Mouse (Mus musculus): ENCODE measurements at regions not wholly inside any gene's neighbourhood (a gene's known extent, or its start where the extent isn't known, plus 50 kb on each side); places are given as distances from the start of the nearest gene placed in this dataset.

DNA sequence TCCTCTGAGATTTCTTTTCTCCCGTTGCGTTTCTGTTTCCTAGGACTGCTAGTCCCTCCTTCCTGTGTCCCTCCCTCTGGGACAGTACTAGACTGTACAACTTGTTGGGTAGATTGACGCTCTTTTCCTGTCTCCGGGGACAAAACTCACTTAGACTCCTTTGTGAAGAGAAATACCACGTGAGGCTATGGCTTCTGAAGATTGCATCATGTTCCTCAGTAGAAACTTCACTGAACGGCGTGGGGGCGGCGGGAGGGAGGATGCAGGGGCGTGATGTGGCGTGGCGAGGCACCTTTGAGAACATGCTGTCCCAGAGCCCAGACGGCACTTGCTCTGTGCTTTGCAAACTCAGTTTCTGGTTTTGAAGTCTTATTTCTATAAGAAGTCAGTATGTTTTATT lies 78.5 kb downstream of the Spata18 start:
- DNase-seq, result peak in 1 of 2 experiments; percentile 5

DNA sequence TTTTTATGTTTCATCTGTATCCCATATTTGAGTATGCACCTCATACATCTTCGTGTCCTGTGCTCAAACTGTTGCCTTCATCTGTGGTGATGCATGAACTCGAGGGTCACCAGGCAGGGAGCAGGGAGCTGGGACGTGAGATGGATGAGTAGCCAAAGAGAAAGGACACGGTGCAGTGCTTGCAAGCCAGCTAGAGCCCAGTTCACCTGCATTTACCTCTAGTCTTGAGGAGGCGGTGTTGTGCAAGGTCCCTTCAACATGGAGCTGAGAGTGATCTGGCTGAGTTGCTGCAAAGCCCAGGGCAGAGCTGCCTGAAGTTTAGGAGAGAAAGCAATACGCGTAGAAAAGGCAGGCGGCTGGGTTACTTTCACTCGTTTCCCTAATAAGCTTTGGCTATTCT lies 80.2 kb downstream of the Spata18 start:
- DNase-seq, result no peak

GRCm38 (mm10) chr5:73731991-73732565 lies 80.9 kb downstream of the Spata18 start:
- peak in 1 of 2 experiments; percentile 6 for DNase-seq

DNA sequence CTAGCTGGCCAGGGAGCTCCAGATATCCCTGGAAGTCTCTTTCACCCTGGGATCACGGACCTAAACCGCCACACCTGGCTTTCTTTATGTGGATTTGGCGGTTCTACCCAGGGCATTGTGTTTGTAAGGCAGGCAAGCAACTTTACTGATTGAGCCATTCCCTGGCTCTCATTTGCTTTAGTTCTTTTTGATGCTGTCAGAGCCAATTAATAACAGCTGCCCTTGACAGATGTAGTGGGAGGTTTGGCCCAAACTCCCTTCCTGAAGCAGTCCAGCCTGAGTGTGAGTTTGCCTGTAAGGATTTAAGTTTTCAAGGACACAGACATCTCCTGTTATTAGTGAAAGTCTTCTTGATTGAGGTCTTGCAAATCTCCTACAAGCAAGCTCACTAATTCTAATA lies 89.6 kb downstream of the Spata18 start:
- DNase-seq, result no peak

DNA sequence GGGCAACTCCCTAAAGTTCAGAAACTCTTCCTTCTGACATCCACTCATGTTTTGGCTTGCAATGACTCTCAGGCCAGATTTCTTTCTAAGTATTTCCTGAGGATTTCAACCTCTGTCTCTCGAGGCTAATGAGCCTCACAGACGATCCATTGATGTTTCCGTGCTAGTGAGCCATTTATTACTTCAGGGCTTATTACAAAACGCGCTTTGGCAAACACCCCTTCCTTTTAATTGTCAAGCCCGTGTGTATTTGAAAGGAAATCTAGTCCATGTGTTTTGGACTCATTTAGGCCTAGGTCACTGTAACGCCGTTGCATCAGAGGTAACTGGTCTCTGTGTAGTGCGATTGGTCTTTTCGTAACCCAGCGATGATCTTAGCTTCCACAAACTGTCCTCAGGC lies 90.3 kb downstream of the Spata18 start:
- no peak for DNase-seq

- DNase-seq, result no peak
These were observed 92.8 kb downstream of the Spata18 start for GRCm38 (mm10) chr5:73743953-73744352.

DNA sequence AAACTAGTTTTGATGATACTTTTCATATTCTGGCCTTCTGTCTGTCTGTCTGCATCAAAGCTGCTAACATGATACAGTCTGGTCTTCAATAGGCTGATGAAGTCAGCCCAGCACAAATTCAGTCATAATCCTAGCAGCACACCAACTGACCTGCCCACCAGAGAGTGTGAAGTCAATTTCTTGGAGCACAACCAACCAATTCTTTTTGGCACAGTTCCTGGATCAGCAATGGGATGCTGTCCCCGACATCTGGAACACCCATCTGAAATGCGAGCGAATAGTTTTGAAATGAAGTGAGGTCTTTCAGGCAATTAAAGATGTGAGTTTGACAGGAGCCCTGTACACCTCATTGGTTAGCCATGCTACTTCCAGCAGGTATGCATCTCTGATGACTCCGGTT lies 98.6 kb downstream of the Spata18 start:
- DNase-seq, result no peak

GRCm38 (mm10) chr5:73752225-73752644 lies 101.1 kb downstream of the Spata18 start:
- no peak for DNase-seq

GRCm38 (mm10) chr5:73753827-73754226 lies 102.6 kb downstream of the Spata18 start:
- no peak for DNase-seq

DNA sequence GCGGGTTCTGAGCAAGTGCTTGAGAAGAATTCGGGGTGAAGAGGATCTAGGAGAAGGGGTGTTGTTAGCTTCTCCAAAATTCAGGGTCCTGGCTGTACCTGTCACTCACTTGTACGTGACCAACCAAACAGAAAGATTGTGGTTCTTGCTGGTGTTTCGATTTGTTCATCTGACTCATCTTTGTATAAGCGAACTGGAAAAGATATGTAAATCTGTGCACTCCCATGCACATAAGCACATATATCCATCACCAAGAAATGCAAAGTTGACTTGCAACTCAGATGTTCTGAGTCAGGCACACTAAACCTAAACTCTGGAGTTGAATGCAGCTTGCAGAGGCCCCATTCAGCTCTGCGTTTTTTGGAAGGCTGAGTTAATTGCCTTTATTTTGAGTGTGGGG lies 107.4 kb downstream of the Spata18 start:
- no peak for DNase-seq

- DNase-seq, result no peak
These were observed 110.1 kb downstream of the Spata18 start for GRCm38 (mm10) chr5:73761236-73761635.

DNA sequence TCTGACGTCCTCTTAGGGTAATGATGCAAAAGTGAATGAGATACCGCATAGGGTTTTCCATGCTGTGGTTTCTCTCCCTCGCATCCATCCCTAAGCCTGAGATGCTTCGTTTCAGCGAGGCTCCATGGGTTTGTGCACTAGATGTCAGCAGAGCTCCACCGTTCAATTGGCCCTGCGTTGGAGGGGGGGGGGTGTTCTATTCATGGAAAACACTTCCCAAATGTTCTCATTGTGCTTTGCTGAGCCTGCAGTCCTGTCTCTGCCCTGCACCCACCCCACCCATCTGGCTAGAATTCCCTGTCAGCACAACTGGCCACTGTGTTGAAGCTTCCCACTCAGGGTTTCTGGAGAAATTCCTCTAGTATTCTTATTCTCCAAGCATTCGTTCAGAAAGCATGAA lies 110.5 kb downstream of the Spata18 start:
- DNase-seq, result peak; percentile 5 to 48

DNA sequence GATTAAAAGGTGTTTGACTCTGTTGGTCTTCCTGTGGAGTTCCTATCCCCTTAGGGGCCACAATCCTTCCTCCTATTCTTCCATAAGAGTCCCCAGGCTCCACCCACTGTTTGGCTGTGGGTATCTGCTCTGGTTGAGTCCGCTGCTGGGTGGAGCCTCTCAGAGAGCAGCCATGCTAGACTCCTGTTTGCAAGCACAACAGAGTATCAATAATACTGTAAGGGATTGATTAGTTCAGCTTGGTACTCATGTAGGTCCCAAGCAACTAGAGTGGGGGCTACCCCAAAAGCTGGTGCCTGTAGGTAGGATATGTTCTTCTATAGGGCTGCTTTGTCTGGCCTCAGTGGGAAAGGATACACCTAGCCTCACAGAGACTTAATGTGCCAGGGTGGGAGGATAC lies 113.0 kb downstream of the Spata18 start:
- DNase-seq, result no peak

DNA sequence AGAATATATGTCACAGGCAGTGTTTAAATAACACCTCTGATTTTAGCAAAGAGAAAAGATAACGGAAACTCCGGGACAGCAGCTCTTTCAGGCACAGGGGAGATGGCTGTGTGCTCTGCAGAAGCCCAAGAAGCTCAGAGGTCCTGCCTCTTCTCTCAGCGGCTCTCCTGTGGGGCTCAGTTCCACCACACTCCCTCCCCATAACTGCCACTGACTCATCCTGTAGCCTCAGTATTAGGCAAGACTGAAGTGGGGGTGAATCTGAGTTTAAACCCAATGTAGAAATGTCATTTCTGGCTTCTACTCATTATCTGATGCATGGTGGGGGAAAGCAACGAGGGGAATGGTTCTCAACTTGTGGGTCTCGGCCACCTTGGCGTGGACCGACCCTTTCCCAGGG lies 114.3 kb downstream of the Spata18 start:
- DNase-seq, result peak in 1 of 2 experiments; percentile 3

DNA sequence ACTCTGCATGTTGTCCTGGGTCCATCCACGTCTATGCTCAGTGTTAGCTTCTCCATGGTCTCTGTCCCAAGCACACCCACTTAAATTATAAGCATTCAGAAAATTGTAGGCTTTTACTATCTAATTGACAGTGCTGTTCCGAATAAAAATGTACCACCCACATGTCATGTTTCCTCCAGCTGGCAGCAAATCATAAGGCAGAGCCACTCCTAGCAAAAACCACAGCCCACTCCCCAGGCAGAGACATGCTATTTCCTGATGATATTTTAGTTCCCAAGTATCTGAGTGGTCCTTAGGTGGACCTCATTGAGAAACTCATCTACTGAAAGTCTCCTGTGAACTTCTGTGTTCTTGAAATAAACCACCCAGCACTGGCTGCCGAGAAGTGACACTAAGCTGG lies 117.1 kb downstream of the Spata18 start:
- no peak for DNase-seq

GRCm38 (mm10) chr5:73775775-73776548 lies 124.8 kb downstream of the Spata18 start:
- no peak for DNase-seq

- DNase-seq, result peak; percentile 3 to 18
These were observed 126.2 kb downstream of the Spata18 start for GRCm38 (mm10) chr5:73777282-73777921.

DNA sequence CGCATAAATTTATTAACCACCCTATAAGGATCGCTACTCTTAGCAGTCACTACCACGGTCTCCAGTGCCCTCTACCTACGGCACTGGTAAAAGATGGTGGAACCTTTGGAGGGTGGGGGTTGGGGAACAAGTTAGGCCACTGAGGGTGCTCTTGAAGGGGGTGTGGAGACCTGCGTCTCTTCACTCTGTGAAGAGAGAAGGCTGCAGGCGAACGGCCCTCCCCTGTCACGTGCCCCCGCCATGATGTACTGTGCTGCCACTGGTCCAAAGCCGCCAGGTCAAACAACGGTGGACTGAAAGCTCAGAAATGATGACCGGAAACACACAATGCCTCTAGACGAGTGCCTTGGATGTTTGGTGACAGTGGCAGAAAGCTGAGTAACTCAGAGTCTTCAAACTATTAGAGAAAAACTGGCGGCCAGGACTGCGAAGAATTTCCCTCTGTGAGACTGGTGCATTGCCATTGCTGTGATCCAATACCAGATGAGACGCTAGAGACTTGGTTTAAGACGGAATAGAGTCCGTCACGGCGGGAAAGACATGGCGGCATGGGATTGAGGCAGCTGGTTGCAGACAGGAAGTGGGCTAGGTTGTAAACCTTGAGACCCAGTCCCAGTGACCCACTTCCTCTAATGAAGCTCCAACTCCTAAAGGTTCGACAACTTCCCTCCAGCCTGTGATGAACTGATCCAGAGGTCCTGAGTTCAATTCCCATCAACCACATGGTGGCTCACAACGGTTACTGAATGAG lies 130.2 kb downstream of the Spata18 start:
- no peak for DNase-seq

GRCm38 (mm10) chr5:73782214-73783091 lies 131.3 kb downstream of the Spata18 start:
- DNase-seq, result no peak

GRCm38 (mm10) chr5:73787275-73787674 lies 136.1 kb downstream of the Spata18 start:
- DNase-seq, result no peak

- DNase-seq, result no peak
These were observed 141.0 kb downstream of the Spata18 start for GRCm38 (mm10) chr5:73792216-73792615.

GRCm38 (mm10) chr5:73796201-73796600 lies 145.0 kb downstream of the Spata18 start:
- DNase-seq, result no peak
